Mouse (Mus musculus) activated CD4-positive, CD25-positive, alpha-beta regulatory T cell, adult 4 months (primary cell): Measurements from ENCODE around the gene Rpl18. TPM values are rescaled to one million over a fixed set of nuclear protein-coding genes. Genes with fewer than 3 reads are reported as not detected.
A peak's percentile ranks its signal among the peaks of the same experiment; 100 is the strongest.

ENCODE experiments used
- ATAC-seq: one replicate; pipeline ENCODE4 v1.8.0; 2017
- polyA plus RNA-seq, 2 experiments: library from polyadenylated mRNA; unstranded; fragments of 100-300 nt; shearing (Covaris generic); gene quantifications; one replicate each; pipeline ENCODE4 v1.2.1; 2017

Rpl18 gene
- 1,000 to 10,000 TPM; 2,566 to 2,766 TPM for polyA plus RNA-seq

GRCm38 (mm10) chr7:45715090-45715708 lies at the start of gene Rpl18:
Rpl18 (plus strand) TSS chr7:45715457.
- peak; percentile 89 for ATAC-seq

- no peak for ATAC-seq
These were observed 49.1 kb upstream of the Rpl18 start, which contains the start of gene Fut2 for GRCm38 (mm10) chr7:45666161-45666560. Fut2 (minus strand) TSS chr7:45666394.

- ATAC-seq, result no peak
These were observed 47.5 kb upstream of the Rpl18 start for GRCm38 (mm10) chr7:45667761-45668160.

- no peak for ATAC-seq
These were observed 46.3 kb upstream of the Rpl18 start for GRCm38 (mm10) chr7:45668921-45669320.

GRCm38 (mm10) chr7:45677627-45678295 lies 37.5 kb upstream of the Rpl18 start:
- no peak for ATAC-seq

- no peak for ATAC-seq
These were observed 36.7 kb upstream of the Rpl18 start for GRCm38 (mm10) chr7:45678513-45678912.

- ATAC-seq, result no peak
These were observed 35.2 kb upstream of the Rpl18 start for GRCm38 (mm10) chr7:45679966-45680621.

GRCm38 (mm10) chr7:45681046-45681736 lies 34.1 kb upstream of the Rpl18 start:
- ATAC-seq, result peak; percentile 50

- peak; percentile 66 for ATAC-seq
These were observed 32.8 kb upstream of the Rpl18 start for GRCm38 (mm10) chr7:45682144-45683126.

GRCm38 (mm10) chr7:45683396-45684050 lies 31.7 kb upstream of the Rpl18 start, which contains the start of gene Ntn5:
Ntn5 (plus strand) TSS chr7:45684022.
- ATAC-seq, result no peak

GRCm38 (mm10) chr7:45685811-45686210 lies 29.4 kb upstream of the Rpl18 start:
- no peak for ATAC-seq

- ATAC-seq, result no peak
These were observed 28.4 kb upstream of the Rpl18 start for GRCm38 (mm10) chr7:45686841-45687240.

- no peak for ATAC-seq
These were observed 26.2 kb upstream of the Rpl18 start for GRCm38 (mm10) chr7:45689099-45689498.

- no peak for ATAC-seq
These were observed 25.5 kb upstream of the Rpl18 start for GRCm38 (mm10) chr7:45689800-45690199.

GRCm38 (mm10) chr7:45692364-45692763 lies 22.9 kb upstream of the Rpl18 start:
- no peak for ATAC-seq

GRCm38 (mm10) chr7:45693921-45694591 lies 21.2 kb upstream of the Rpl18 start, which contains the start of gene Sec1:
Sec1 (minus strand) TSS chr7:45694402.
- no peak for ATAC-seq

- ATAC-seq, result no peak
These were observed 20.2 kb upstream of the Rpl18 start for GRCm38 (mm10) chr7:45695098-45695497.

- no peak for ATAC-seq
These were observed 17.4 kb upstream of the Rpl18 start for GRCm38 (mm10) chr7:45697894-45698293.

GRCm38 (mm10) chr7:45699523-45700141 lies 15.6 kb upstream of the Rpl18 start, which contains the start of gene Car11:
Car11 (plus strand) TSS chr7:45699843.
- no peak for ATAC-seq
